Mouse (Mus musculus) erythroblast, embryonic 14.5 days (primary cell): ENCODE data around the gene Cbx2. TPM values are rescaled to one million over a fixed set of nuclear protein-coding genes. Genes with fewer than 3 reads are reported as not detected.

Experiments used
- H3K27me3 ChIP-seq: 2 replicates; pipeline ENCODE4 v1.6.1; 2012; ENCODE audit warnings: inconsistent platforms; ENCODE audit not compliant: control insufficient read depth
- H3K36me3 ChIP-seq: 2 replicates; pipeline ENCODE4 v1.6.1; 2012; ENCODE audit warnings: mild to moderate bottlenecking, inconsistent platforms; ENCODE audit not compliant: control insufficient read depth
- H3K4me1 ChIP-seq: 2 replicates; pipeline ENCODE4 v1.6.1; 2012; ENCODE audit warnings: inconsistent platforms; ENCODE audit not compliant: control insufficient read depth
- H3K4me3 ChIP-seq: replicated peaks from 2 replicates; pipeline ENCODE3; 2012; ENCODE audit warnings: moderate library complexity, mild to moderate bottlenecking, inconsistent platforms
- H3K9me3 ChIP-seq: 2 replicates; pipeline ENCODE4 v1.6.1; 2012; ENCODE audit warnings: low read length, inconsistent platforms, mixed read lengths; ENCODE audit not compliant: control insufficient read depth
- GATA1 ChIP-seq: IDR thresholded peaks from 2 replicates; pipeline ENCODE4 v1.6.1; 2012; ENCODE audit warnings: low read length, inconsistent platforms, mixed read lengths
- TAL1 ChIP-seq: IDR thresholded peaks from 3 replicates; pipeline ENCODE4 v1.6.1; 2012; ENCODE audit warnings: low read length, inconsistent platforms, mixed read lengths
- polyA plus RNA-seq: library from polyadenylated mRNA; stranded (reverse); fragments of >175 nt; gene quantifications from 2 replicates; pipeline ENCODE4 v1.2.3, GENCODE M21; 2012

Gene Cbx2
- polyA plus RNA-seq = 0.09 and 0.10 TPM in 2 replicates

- no peaks in the 10 kb centered on the region for H3K9me3 ChIP-seq
- H3K4me3 ChIP-seq = peak within 1 kb of the TSS; percentile 66
- peaks cover 12% of the 10 kb centered on the region for H3K36me3 ChIP-seq
- H3K27me3 ChIP-seq = peaks cover 66% of the 10 kb centered on the region
- TF ChIP-seq GATA1 = no peak
- no peak for TF ChIP-seq TAL1
- H3K4me1 ChIP-seq = peaks cover 14% of the 10 kb centered on the region
Observed at GRCm38 (mm10) chr11:119022895-119023615, at the start of gene Cbx2. Cbx2 (plus strand) TSS chr11:119022962.

DNA sequence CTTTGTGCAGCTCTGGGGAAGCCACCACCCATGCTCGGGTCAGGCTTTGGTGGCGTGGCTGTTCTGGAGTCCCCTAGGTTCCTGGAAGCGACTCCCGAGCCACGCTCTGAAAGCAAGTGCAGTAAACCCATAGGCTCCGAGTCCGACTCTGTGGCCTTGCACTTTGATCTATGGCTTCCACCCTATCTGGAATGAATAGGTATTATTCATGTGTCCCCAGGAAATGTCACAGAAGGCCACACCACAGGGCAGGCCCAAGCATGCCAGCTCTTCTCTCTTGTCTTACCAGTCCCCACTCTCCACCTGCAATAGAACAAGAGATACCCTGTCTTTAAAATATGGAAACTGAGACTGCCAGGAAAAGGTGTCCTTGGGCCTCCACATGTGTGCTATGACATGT is 48.4 kb upstream of the Cbx2 start:
- peaks cover 4% of the 10 kb centered on the region; the same call in 1 of the 2 replicates for H3K4me1 ChIP-seq
- H3K4me3 ChIP-seq = no peak overlapping the region
- H3K36me3 ChIP-seq = no peaks in the 10 kb centered on the region
- no peak for TF ChIP-seq GATA1
- no peak for TF ChIP-seq TAL1
- no peaks in the 10 kb centered on the region for H3K9me3 ChIP-seq
- peaks cover 6% of the 10 kb centered on the region; the same call in 1 of the 2 replicates for H3K27me3 ChIP-seq

DNA sequence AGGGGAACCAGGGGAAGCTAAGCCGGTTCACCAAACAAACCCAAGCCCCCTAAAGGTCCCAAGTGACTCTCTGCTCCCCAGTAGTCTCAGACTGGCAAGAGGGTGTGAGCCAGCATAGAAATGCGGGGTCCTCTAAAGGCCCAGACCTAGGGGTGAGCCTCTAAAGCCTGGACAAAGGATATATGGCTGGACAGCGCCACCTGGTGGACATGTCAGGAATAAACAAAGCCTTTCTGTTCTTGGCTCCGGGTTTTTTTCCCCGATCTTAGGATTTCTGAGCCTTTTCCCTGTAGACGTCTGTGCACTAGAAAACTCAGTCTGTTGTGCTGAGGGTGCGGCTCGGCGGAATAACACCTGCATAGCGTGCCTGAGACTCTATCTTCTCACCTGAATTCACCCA is 47.3 kb upstream of the Cbx2 start:
- Histone ChIP-seq H3K27me3 (peaks cover 6% of the 10 kb centered on the region; the same call in 1 of the 2 replicates), H3K36me3 (no peaks in the 10 kb centered on the region), H3K4me3 (no peak overlapping the region), H3K9me3 (no peaks in the 10 kb centered on the region), H3K4me1 (peaks cover 4% of the 10 kb centered on the region; the same call in 1 of the 2 replicates)
- no peak for TF ChIP-seq GATA1
- no peak for TF ChIP-seq TAL1

DNA sequence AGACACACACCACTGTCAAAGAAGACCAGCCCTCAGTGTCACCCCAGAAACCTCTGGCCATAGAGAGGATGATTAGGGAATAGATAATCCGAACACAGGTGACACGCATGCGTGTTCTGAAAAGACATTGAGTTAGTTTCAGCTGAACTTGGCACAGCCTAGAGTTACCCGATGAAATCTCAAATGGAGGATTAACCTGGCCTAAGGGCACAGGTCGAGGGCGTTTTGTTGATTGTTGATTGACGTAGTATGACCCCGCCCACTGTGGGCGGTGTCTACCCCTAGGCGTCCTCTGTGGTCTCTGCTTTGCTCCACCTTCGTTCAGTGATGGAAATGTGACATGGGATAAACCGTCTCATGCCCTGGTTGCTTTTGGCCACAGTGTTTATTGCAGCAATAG is 46.8 kb upstream of the Cbx2 start:
- Histone ChIP-seq H3K9me3 (no peaks in the 10 kb centered on the region), H3K4me3 (no peak overlapping the region), H3K4me1 (peaks cover 4% of the 10 kb centered on the region; the same call in 1 of the 2 replicates), H3K27me3 (peaks cover 6% of the 10 kb centered on the region; the same call in 1 of the 2 replicates), H3K36me3 (no peaks in the 10 kb centered on the region)
- TF ChIP-seq TAL1 = no peak
- no peak for TF ChIP-seq GATA1

DNA sequence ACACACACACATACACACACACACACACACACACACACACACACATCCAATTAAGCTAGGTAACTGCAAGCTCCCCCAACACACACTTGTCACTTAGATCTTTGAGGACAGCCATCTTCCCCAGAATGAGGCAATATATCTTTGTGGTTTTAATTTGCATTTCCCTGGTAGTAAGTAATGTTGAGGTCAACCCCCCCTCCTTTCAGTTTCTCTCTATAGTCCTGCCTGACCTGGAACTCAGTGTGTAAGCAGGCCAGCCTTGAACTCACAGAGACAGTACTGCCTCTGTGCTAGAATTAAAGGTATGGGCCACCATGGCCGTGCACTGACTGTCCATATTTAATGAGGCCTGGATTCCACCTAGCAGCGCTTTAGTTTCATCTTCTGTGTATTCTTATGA is 42.4 kb upstream of the Cbx2 start:
- TF ChIP-seq TAL1 (no peak), GATA1 (no peak)
- peaks cover 4% of the 10 kb centered on the region; the same call in 1 of the 2 replicates for H3K4me1 ChIP-seq
- H3K27me3 ChIP-seq = peaks cover 4% of the 10 kb centered on the region; the same call in 1 of the 2 replicates
- no peak overlapping the region for H3K4me3 ChIP-seq
- no peaks in the 10 kb centered on the region for H3K36me3 ChIP-seq
- H3K9me3 ChIP-seq = no peaks in the 10 kb centered on the region

GRCm38 (mm10) chr11:118981012-118981776 is 41.6 kb upstream of the Cbx2 start:
- Histone ChIP-seq H3K4me1 (no peaks in the 10 kb centered on the region), H3K9me3 (no peaks in the 10 kb centered on the region), H3K36me3 (no peaks in the 10 kb centered on the region), H3K4me3 (no peak overlapping the region), H3K27me3 (peaks cover 4% of the 10 kb centered on the region; the same call in 1 of the 2 replicates)
- TF ChIP-seq GATA1 = no peak

DNA sequence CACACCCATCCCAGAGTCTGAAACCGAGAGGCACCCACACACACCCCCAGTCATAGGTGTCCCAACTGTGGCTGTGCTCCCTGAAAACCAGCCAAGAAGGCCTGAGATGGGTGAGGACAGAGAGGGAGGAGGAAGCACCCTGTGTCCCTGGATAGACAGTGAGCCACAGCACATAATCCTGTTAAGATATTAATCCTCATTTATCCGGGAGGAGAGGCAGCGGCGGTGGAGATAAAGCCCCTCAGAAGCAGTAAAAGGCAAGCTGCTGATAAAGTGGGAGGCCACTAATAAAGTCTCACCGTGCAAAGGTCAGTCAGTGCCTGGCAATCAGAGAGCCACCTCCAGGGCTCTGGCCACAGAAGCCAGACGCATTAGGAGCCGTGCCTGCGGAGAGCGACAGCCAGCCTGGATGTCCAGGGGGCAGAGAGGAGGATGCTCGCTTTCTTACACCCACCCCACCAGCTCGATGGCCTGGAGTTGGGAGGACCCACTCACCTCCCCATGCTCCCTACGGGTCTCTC is 40.1 kb upstream of the Cbx2 start:
- TF ChIP-seq GATA1 (no peak), TAL1 (no peak)
- no peaks in the 10 kb centered on the region for H3K4me1 ChIP-seq
- no peaks in the 10 kb centered on the region for H3K9me3 ChIP-seq
- no peaks in the 10 kb centered on the region for H3K36me3 ChIP-seq
- peaks cover 4% of the 10 kb centered on the region; the same call in 1 of the 2 replicates for H3K27me3 ChIP-seq
- H3K4me3 ChIP-seq = no peak overlapping the region

DNA sequence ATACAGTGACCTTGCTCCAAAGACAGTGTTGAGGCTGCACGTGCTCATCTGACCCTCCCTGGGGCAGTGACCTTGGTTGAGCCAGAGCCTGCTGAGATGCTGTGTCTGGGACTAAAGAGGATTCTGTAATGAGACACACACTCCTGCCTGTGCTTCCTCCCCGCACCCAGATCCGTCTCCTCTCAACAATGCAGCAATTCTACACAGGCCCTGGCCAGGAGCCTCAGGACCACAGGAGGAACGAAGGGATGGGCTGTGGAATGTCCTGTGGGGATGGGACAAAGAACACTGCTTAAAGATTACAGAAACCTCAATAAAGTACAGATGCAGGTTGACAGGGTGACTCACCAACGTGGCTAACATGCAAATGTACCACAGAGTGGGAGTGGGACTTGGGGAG is 37.2 kb upstream of the Cbx2 start:
- no peaks in the 10 kb centered on the region for H3K36me3 ChIP-seq
- no peak overlapping the region for H3K4me3 ChIP-seq
- no peaks in the 10 kb centered on the region for H3K4me1 ChIP-seq
- H3K27me3 ChIP-seq = no peaks in the 10 kb centered on the region
- TF ChIP-seq GATA1 (no peak), TAL1 (no peak)
- no peaks in the 10 kb centered on the region for H3K9me3 ChIP-seq

- Histone ChIP-seq H3K9me3 (no peaks in the 10 kb centered on the region), H3K4me1 (no peaks in the 10 kb centered on the region), H3K27me3 (peaks cover 2% of the 10 kb centered on the region; the same call in 1 of the 2 replicates), H3K4me3 (no peak within 1 kb of the TSS), H3K36me3 (no peaks in the 10 kb centered on the region)
- TF ChIP-seq TAL1 (no peak), GATA1 (no peak)
Observed at GRCm38 (mm10) chr11:118987999-118988398, 34.8 kb upstream of the Cbx2 start, which contains the start of gene Enpp7. Enpp7 (plus strand) TSS chr11:118988188.
